8 mouse cellular contexts compared by ENCODE assay signal in genomic region chr19:38931566-38931890, GRCm38 (mm10). TPM values are rescaled to one million over a fixed set of nuclear protein-coding genes. Genes with fewer than 3 reads are reported as not detected.
DNase-seq lines count a peak whose midpoint lies in the region; ATAC-seq and TF ChIP-seq lines count a peak whose summit lies in the region.

No protein-coding gene starts in this region.

- H3K27ac ChIP-seq in gastrocnemius, adult 2 months = no peak overlapping the region
- no peak overlapping the region for H3K27ac ChIP-seq in forebrain, embryonic 11.5 days (ENCODE audit: low read depth, low read length)
- H3K27ac ChIP-seq in liver, embryonic 13.5 days = no peak overlapping the region
- H3K27ac ChIP-seq in cerebellum, adult 2 months (ENCODE audit: insufficient read depth, low read length) = no peak overlapping the region

- no peaks in the 10 kb centered on the region for H3K27me3 ChIP-seq in C2C12 (ENCODE audit: control insufficient read depth, insufficient read depth, insufficient read length)
- H3K27me3 ChIP-seq in forebrain, embryonic 11.5 days (ENCODE audit: control insufficient read depth, insufficient read depth, low read length) = no peaks in the 10 kb centered on the region
- H3K27me3 ChIP-seq in liver, embryonic 13.5 days = no peaks in the 10 kb centered on the region
- no peaks in the 10 kb centered on the region for H3K27me3 ChIP-seq in cerebellum, adult 2 months (ENCODE audit: control insufficient read depth, insufficient read depth, low read length)

- intact Hi-C loops in gastrocnemius, adult 2 months (cut with DNase I) = no loop called here

- peak overlapping the region; percentile 91 for H3K4me3 ChIP-seq in gastrocnemius, adult 2 months
- peak overlapping the region; percentile 71 for H3K4me3 ChIP-seq in C2C12 (ENCODE audit: insufficient read depth, poor library complexity, severe bottlenecking)
- peak overlapping the region; percentile 79 for H3K4me3 ChIP-seq in forebrain, embryonic 11.5 days (ENCODE audit: low read depth, low read length)
- H3K4me3 ChIP-seq in liver, embryonic 13.5 days (replicated peaks) = peak overlapping the region; percentile 87
- no peak overlapping the region for H3K4me3 ChIP-seq in cerebellum, adult 2 months (replicated peaks; ENCODE audit: insufficient read depth, low read depth, low read length)

- peaks cover 57% of the 10 kb centered on the region for H3K79me2 ChIP-seq in C2C12 (ENCODE audit: control insufficient read depth, insufficient read depth)

- no peaks in the 10 kb centered on the region for H3K4me1 ChIP-seq in forebrain, embryonic 11.5 days (replicated peaks; ENCODE audit: control insufficient read depth, insufficient read depth, low read length)
- H3K4me1 ChIP-seq in liver, embryonic 13.5 days (replicated peaks) = peaks cover 30% of the 10 kb centered on the region
- H3K4me1 ChIP-seq in cerebellum, adult 2 months (ENCODE audit: control insufficient read depth, insufficient read depth, low read length) = no peaks in the 10 kb centered on the region

- H3K9me3 ChIP-seq in forebrain, embryonic 11.5 days (ENCODE audit: control insufficient read depth, low read length) = no peaks in the 10 kb centered on the region
- H3K9me3 ChIP-seq in liver, embryonic 13.5 days (replicated peaks) = no peaks in the 10 kb centered on the region

- H3K4me2 ChIP-seq in forebrain, embryonic 11.5 days (ENCODE audit: low read depth, low read length, severe bottlenecking) = peak overlapping the region; percentile 77
- peak overlapping the region; percentile 98 for H3K4me2 ChIP-seq in liver, embryonic 13.5 days

- no peak; the same call in 1 of the 2 replicates for ATAC-seq in forebrain, embryonic 11.5 days (replicated peaks; ENCODE audit: low FRiP score)
- no peak for ATAC-seq in liver, embryonic 13.5 days (ENCODE audit: low read depth)

- TF ChIP-seq POLR2A in cerebellum, adult 2 months (IDR thresholded peaks at IDR 0.05; ENCODE audit: borderline replicate concordance, insufficient read depth, low read length) = no peak

- peak overlapping the region; percentile 96 for H3K9ac ChIP-seq in forebrain, embryonic 11.5 days (ENCODE audit: low read length)
- H3K9ac ChIP-seq in liver, embryonic 13.5 days = peak overlapping the region; percentile 93

- H3ac ChIP-seq in C2C12 (ENCODE audit: control insufficient read depth, insufficient read length, low read depth) = peak overlapping the region; percentile 98

- TF ChIP-seq CTCF in gastrocnemius, adult 2 months (IDR thresholded peaks at IDR 0.05) = no peak
- no peak for TF ChIP-seq CTCF in C2C12 (IDR thresholded peaks at IDR 0.05; ENCODE audit: control insufficient read depth, insufficient read depth, insufficient read length)
- no peak for TF ChIP-seq CTCF in cerebellum, adult 2 months (IDR thresholded peaks at IDR 0.05; ENCODE audit: borderline replicate concordance, insufficient read depth, low read depth, low read length)

- 4% methylated on average over 6 of the region's 6 CpGs for WGBS in forebrain, embryonic 11.5 days
- under 1% methylated on average over 6 of the region's 6 CpGs for WGBS in liver, embryonic 13.5 days (ENCODE audit: insufficient replicate concordance)
- 5% methylated on average over 6 of the region's 6 CpGs for WGBS in cerebellum, adult 2 months

- peaks cover 40% of the 10 kb centered on the region for H3K36me3 ChIP-seq in C2C12 (ENCODE audit: control insufficient read depth, insufficient read depth)
- peaks cover 4% of the 10 kb centered on the region; the same call in 1 of the 2 replicates for H3K36me3 ChIP-seq in forebrain, embryonic 11.5 days (ENCODE audit: control insufficient read depth, insufficient read depth, low read length)
- peaks cover 37% of the 10 kb centered on the region for H3K36me3 ChIP-seq in liver, embryonic 13.5 days

- DNase-seq in gastrocnemius, adult 2 months = no peak
- DNase-seq in gastrocnemius, postnatal 4 days (ENCODE audit: low spot score in 2 of 2) = no peak
- no peak for DNase-seq in forebrain, embryonic 11.5 days (ENCODE audit: low spot score)
- peak; percentile 3 for DNase-seq in liver, embryonic 13.5 days
- no peak for DNase-seq in right cerebral cortex, adult 18-20 months
- DNase-seq in gastrocnemius, adult 18-20 months (ENCODE audit: low spot score) = no peak
- no peak for DNase-seq in cerebellum, adult 2 months

- H3K79me3 ChIP-seq in C2C12 (ENCODE audit: low read depth) = peaks cover 43% of the 10 kb centered on the region

TF ChIP-seq in C2C12, 6 proteins besides CTCF, POLR2A, EP300 and RAD21:
- TF ChIP-seq CEBPB (IDR thresholded peaks at IDR 0.05; ENCODE audit: low read depth) (no peak), MYOD1 (IDR thresholded peaks at IDR 0.05; ENCODE audit: control insufficient read depth, insufficient read length, low read depth) (no peak), MAX (IDR thresholded peaks at IDR 0.05) (no peak), FOSL1 (IDR thresholded peaks at IDR 0.05; ENCODE audit: insufficient read depth, low read length, poor library complexity, severe bottlenecking) (no peak), MYOG (IDR thresholded peaks at IDR 0.05; ENCODE audit: control insufficient read depth, extremely low read depth, insufficient read length) (no peak), USF1 (IDR thresholded peaks at IDR 0.05; ENCODE audit: low read depth) (no peak)

RNA-seq across cellular contexts. Expression of gene Hells, which starts 0.8 kb away (rescaled TPM):
- 1 to 10 TPM in 1 of 2 experiments, under 1 TPM in 1; 0.28 to 1.8 TPM for total RNA-seq in gastrocnemius, adult 2 months (2021)
- total RNA-seq in gastrocnemius, postnatal 4 days (2021) = 10 to 100 TPM; 12.4 to 13.6 TPM
- polyA plus RNA-seq in C2C12 (2012; fragmentation: generic; extraction: Trizol) = 9.1 TPM
- 99.7 and 109 TPM in 2 replicates for polyA plus RNA-seq in forebrain, embryonic 11.5 days (2014; fragmentation: Nextera tagmentation; extraction: Ambion mirVana)
- 33.0 and 52.0 TPM in 2 replicates for polyA plus RNA-seq in liver, embryonic 13.5 days (2015; fragmentation: Nextera tagmentation; extraction: Ambion mirVana)
- under 1 TPM; 0.28 to 0.87 TPM for total RNA-seq in gastrocnemius, adult 18-20 months (2021)
- 1.9 and 2.9 TPM in 2 replicates for polyA plus RNA-seq in cerebellum, adult 2 months (2012; rRNA removed)
